Mouse (Mus musculus): Measurements from ENCODE around the gene Ano2. TPM values are rescaled to one million over a fixed set of nuclear protein-coding genes. Genes with fewer than 3 reads are reported as not detected.

The Ano2 gene
- 0.18 and 0.30 TPM in 2 replicates for polyA plus RNA-seq (2015; fragmentation: Nextera tagmentation; extraction: Ambion mirVana)

- no peak within 1 kb of the TSS for H3K27ac ChIP-seq (ENCODE audit: low read length)
- peak within 1 kb of the TSS; percentile 13; the same call in 1 of the 2 replicates for H3K9ac ChIP-seq (replicated peaks; ENCODE audit: low read length)
- no peaks in the 10 kb centered on the region for H3K9me3 ChIP-seq (ENCODE audit: low read length)
- peak; percentile 81 for ATAC-seq (ENCODE audit: low FRiP score, low TSS enrichment)
- peaks cover 11% of the 10 kb centered on the region; the same call in 1 of the 2 replicates for H3K4me1 ChIP-seq (ENCODE audit: insufficient read depth, low read length)
- H3K36me3 ChIP-seq (ENCODE audit: insufficient read depth, low read length), result no peaks in the 10 kb centered on the region
- peak within 1 kb of the TSS; percentile 28 for H3K4me3 ChIP-seq (ENCODE audit: low read length)
- peak within 1 kb of the TSS; percentile 56 for H3K4me2 ChIP-seq (replicated peaks; ENCODE audit: low read depth, low read length)
- H3K27me3 ChIP-seq (ENCODE audit: insufficient read depth, low read length), result peaks cover 4% of the 10 kb centered on the region; the same call in 1 of the 2 replicates
- 2% methylated on average over 20 of the region's 20 CpGs for WGBS
Observed at GRCm38 (mm10) chr6:125690057-125690703, at the start of gene Ano2. TSS of gene Ano2 (plus strand) at chr6:125690419.

- Histone ChIP-seq H3K9ac (replicated peaks; ENCODE audit: low read length) (no peak overlapping the region), H3K4me1 (ENCODE audit: insufficient read depth, low read length) (no peaks in the 10 kb centered on the region), H3K4me2 (replicated peaks; ENCODE audit: low read depth, low read length) (no peak overlapping the region), H3K9me3 (ENCODE audit: low read length) (no peaks in the 10 kb centered on the region), H3K4me3 (ENCODE audit: low read length) (no peak overlapping the region), H3K36me3 (ENCODE audit: insufficient read depth, low read length) (no peaks in the 10 kb centered on the region), H3K27ac (ENCODE audit: low read length) (no peak overlapping the region), H3K27me3 (ENCODE audit: insufficient read depth, low read length) (no peaks in the 10 kb centered on the region)
- ATAC-seq (ENCODE audit: low FRiP score, low TSS enrichment), result no peak
- 29% methylated on average over 4 of the region's 4 CpGs for WGBS
Observed at GRCm38 (mm10) chr6:125640486-125640885, 49.7 kb upstream of the Ano2 start.

DNA sequence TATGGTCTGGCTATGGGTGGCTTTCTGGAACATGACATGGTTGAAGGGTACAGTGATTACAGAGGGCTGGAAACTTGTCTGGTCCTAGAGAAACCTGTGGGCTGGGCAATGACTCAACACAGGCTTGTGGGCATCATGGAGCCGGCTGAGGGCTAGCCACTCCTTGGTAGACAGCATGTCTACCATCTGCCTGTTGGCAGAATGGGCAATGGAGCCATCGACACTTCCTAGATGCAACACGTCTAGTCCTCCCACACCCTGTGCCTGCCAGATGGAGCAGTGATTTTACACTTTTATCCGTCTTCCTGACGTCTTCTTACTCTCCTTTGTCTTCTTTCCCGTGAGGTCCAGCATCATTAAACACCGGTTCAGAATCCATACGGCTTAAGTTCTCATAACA lies 49.1 kb upstream of the Ano2 start:
- Histone ChIP-seq H3K4me1 (ENCODE audit: insufficient read depth, low read length) (no peaks in the 10 kb centered on the region), H3K4me3 (ENCODE audit: low read length) (no peak overlapping the region), H3K27ac (ENCODE audit: low read length) (no peak overlapping the region), H3K27me3 (ENCODE audit: insufficient read depth, low read length) (no peaks in the 10 kb centered on the region), H3K36me3 (ENCODE audit: insufficient read depth, low read length) (no peaks in the 10 kb centered on the region), H3K9me3 (ENCODE audit: low read length) (no peaks in the 10 kb centered on the region), H3K4me2 (replicated peaks; ENCODE audit: low read depth, low read length) (no peak overlapping the region), H3K9ac (replicated peaks; ENCODE audit: low read length) (no peak overlapping the region)
- no peak for ATAC-seq (ENCODE audit: low FRiP score, low TSS enrichment)
- 85% methylated on average over 8 of the region's 8 CpGs for WGBS

DNA sequence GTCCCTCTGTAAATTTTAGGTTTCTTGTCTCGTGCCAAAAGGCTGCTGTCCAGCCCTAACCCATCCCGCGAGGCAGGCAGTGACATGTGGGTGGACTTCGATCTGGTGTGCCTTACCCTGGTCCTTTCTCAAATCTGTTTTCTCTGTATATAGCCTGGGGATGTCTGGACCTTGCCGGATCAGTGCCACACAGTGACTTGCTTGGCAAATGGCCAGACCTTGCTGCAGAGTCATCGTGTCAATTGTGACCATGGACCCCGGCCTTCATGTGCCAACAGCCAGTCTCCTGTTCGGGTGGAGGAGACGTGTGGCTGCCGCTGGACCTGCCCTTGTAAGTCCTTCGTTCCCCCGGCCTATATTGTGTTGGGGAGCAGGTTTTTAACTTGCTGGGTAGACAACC lies 41.3 kb upstream of the Ano2 start:
- H3K4me2 ChIP-seq (replicated peaks; ENCODE audit: low read depth, low read length), result no peak overlapping the region
- no peaks in the 10 kb centered on the region for H3K27me3 ChIP-seq (ENCODE audit: insufficient read depth, low read length)
- 74% methylated on average over 12 of the region's 12 CpGs for WGBS
- no peak overlapping the region for H3K9ac ChIP-seq (replicated peaks; ENCODE audit: low read length)
- no peaks in the 10 kb centered on the region for H3K9me3 ChIP-seq (ENCODE audit: low read length)
- no peak for ATAC-seq (ENCODE audit: low FRiP score, low TSS enrichment)
- no peaks in the 10 kb centered on the region for H3K36me3 ChIP-seq (ENCODE audit: insufficient read depth, low read length)
- H3K4me3 ChIP-seq (ENCODE audit: low read length), result no peak overlapping the region
- H3K4me1 ChIP-seq (ENCODE audit: insufficient read depth, low read length), result no peaks in the 10 kb centered on the region
- H3K27ac ChIP-seq (ENCODE audit: low read length), result no peak overlapping the region

GRCm38 (mm10) chr6:125651335-125651734 lies 38.9 kb upstream of the Ano2 start:
- Histone ChIP-seq H3K27ac (ENCODE audit: low read length) (no peak overlapping the region), H3K9me3 (ENCODE audit: low read length) (no peaks in the 10 kb centered on the region), H3K9ac (replicated peaks; ENCODE audit: low read length) (no peak overlapping the region), H3K36me3 (ENCODE audit: insufficient read depth, low read length) (no peaks in the 10 kb centered on the region), H3K4me2 (replicated peaks; ENCODE audit: low read depth, low read length) (no peak overlapping the region), H3K27me3 (ENCODE audit: insufficient read depth, low read length) (no peaks in the 10 kb centered on the region), H3K4me1 (ENCODE audit: insufficient read depth, low read length) (no peaks in the 10 kb centered on the region), H3K4me3 (ENCODE audit: low read length) (no peak overlapping the region)
- no peak for ATAC-seq (ENCODE audit: low FRiP score, low TSS enrichment)
- 81% methylated on average over 3 of the region's 3 CpGs for WGBS

- no peak for ATAC-seq (ENCODE audit: low FRiP score, low TSS enrichment)
- Histone ChIP-seq H3K27me3 (ENCODE audit: insufficient read depth, low read length) (no peaks in the 10 kb centered on the region), H3K4me2 (replicated peaks; ENCODE audit: low read depth, low read length) (no peak overlapping the region), H3K4me3 (ENCODE audit: low read length) (no peak overlapping the region), H3K9ac (replicated peaks; ENCODE audit: low read length) (no peak overlapping the region), H3K4me1 (ENCODE audit: insufficient read depth, low read length) (no peaks in the 10 kb centered on the region), H3K36me3 (ENCODE audit: insufficient read depth, low read length) (no peaks in the 10 kb centered on the region), H3K9me3 (ENCODE audit: low read length) (no peaks in the 10 kb centered on the region), H3K27ac (ENCODE audit: low read length) (no peak overlapping the region)
- 49% methylated on average over 1 of the region's 1 CpGs for WGBS
Observed at GRCm38 (mm10) chr6:125653416-125653815, 36.8 kb upstream of the Ano2 start.

DNA sequence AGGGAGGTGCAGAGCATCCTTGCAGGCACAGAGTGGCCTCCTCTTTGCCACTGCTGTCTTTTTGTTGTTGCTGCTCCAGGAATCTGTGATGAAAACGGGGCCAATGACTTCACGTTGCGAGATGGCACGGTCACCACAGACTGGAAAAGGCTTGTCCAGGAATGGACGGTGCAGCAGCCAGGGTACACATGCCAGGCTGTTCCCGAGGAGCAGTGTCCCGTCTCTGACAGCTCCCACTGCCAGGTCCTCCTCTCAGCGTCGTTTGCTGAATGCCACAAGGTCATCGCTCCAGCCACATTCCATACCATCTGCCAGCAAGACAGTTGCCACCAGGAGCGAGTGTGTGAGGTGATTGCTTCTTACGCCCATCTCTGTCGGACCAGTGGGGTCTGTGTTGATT lies 33.3 kb upstream of the Ano2 start:
- WGBS, result 81% methylated on average over 13 of the region's 13 CpGs
- Histone ChIP-seq H3K4me3 (ENCODE audit: low read length) (no peak overlapping the region), H3K36me3 (ENCODE audit: insufficient read depth, low read length) (no peaks in the 10 kb centered on the region), H3K4me1 (ENCODE audit: insufficient read depth, low read length) (no peaks in the 10 kb centered on the region), H3K9ac (replicated peaks; ENCODE audit: low read length) (no peak overlapping the region), H3K27ac (ENCODE audit: low read length) (no peak overlapping the region), H3K27me3 (ENCODE audit: insufficient read depth, low read length) (no peaks in the 10 kb centered on the region), H3K4me2 (replicated peaks; ENCODE audit: low read depth, low read length) (no peak overlapping the region), H3K9me3 (ENCODE audit: low read length) (no peaks in the 10 kb centered on the region)
- ATAC-seq (ENCODE audit: low FRiP score, low TSS enrichment), result no peak

- ATAC-seq (ENCODE audit: low FRiP score, low TSS enrichment), result no peak
- no peak overlapping the region for H3K4me3 ChIP-seq (ENCODE audit: low read length)
- no peak overlapping the region for H3K9ac ChIP-seq (replicated peaks; ENCODE audit: low read length)
- no peaks in the 10 kb centered on the region for H3K4me1 ChIP-seq (ENCODE audit: insufficient read depth, low read length)
- H3K9me3 ChIP-seq (ENCODE audit: low read length), result no peaks in the 10 kb centered on the region
- no peak overlapping the region for H3K4me2 ChIP-seq (replicated peaks; ENCODE audit: low read depth, low read length)
- 74% methylated on average over 5 of the region's 5 CpGs for WGBS
- H3K36me3 ChIP-seq (ENCODE audit: insufficient read depth, low read length), result no peaks in the 10 kb centered on the region
- no peak overlapping the region for H3K27ac ChIP-seq (ENCODE audit: low read length)
- H3K27me3 ChIP-seq (ENCODE audit: insufficient read depth, low read length), result no peaks in the 10 kb centered on the region
Observed at GRCm38 (mm10) chr6:125657966-125658365, 32.3 kb upstream of the Ano2 start.

- no peak overlapping the region for H3K4me2 ChIP-seq (replicated peaks; ENCODE audit: low read depth, low read length)
- WGBS, result 48% methylated on average over 14 of the region's 14 CpGs
- no peaks in the 10 kb centered on the region for H3K4me1 ChIP-seq (ENCODE audit: insufficient read depth, low read length)
- no peak overlapping the region for H3K4me3 ChIP-seq (ENCODE audit: low read length)
- H3K27me3 ChIP-seq (ENCODE audit: insufficient read depth, low read length), result no peaks in the 10 kb centered on the region
- no peaks in the 10 kb centered on the region for H3K9me3 ChIP-seq (ENCODE audit: low read length)
- no peak overlapping the region for H3K9ac ChIP-seq (replicated peaks; ENCODE audit: low read length)
- H3K27ac ChIP-seq (ENCODE audit: low read length), result no peak overlapping the region
- no peak for ATAC-seq (ENCODE audit: low FRiP score, low TSS enrichment)
- no peaks in the 10 kb centered on the region for H3K36me3 ChIP-seq (ENCODE audit: insufficient read depth, low read length)
Observed at GRCm38 (mm10) chr6:125661106-125661877, 28.9 kb upstream of the Ano2 start.

DNA sequence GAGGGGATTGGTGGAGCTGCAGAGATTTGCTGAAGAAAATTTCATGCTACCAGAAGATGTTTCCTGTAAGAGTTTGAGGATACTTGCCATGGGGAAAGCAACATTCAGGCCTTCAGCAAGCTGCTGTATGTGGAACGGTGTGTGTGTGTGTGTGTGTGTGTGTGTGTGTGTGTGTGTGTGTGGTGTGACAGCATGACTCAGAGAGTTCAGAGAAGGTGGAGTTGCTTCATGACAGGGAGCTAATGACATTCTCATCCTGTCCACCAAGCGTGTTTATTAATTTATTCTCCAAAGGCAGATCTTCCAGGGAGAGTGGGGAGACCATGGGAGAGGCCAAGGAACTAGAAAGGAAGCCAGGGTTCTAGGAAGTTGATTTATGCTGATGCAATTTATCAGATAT lies 26.3 kb upstream of the Ano2 start:
- no peaks in the 10 kb centered on the region for H3K9me3 ChIP-seq (ENCODE audit: low read length)
- WGBS, result 62% methylated on average over 2 of the region's 2 CpGs
- ATAC-seq (ENCODE audit: low FRiP score, low TSS enrichment), result no peak
- H3K4me3 ChIP-seq (ENCODE audit: low read length), result no peak overlapping the region
- no peak overlapping the region for H3K27ac ChIP-seq (ENCODE audit: low read length)
- H3K4me2 ChIP-seq (replicated peaks; ENCODE audit: low read depth, low read length), result no peak overlapping the region
- no peak overlapping the region for H3K9ac ChIP-seq (replicated peaks; ENCODE audit: low read length)
- H3K4me1 ChIP-seq (ENCODE audit: insufficient read depth, low read length), result no peaks in the 10 kb centered on the region
- H3K36me3 ChIP-seq (ENCODE audit: insufficient read depth, low read length), result no peaks in the 10 kb centered on the region
- no peaks in the 10 kb centered on the region for H3K27me3 ChIP-seq (ENCODE audit: insufficient read depth, low read length)

Measured in kidney, embryonic 16.5 days (tissue).